Mouse (Mus musculus): ENCODE measurements around the gene Gm10944.

DNA sequence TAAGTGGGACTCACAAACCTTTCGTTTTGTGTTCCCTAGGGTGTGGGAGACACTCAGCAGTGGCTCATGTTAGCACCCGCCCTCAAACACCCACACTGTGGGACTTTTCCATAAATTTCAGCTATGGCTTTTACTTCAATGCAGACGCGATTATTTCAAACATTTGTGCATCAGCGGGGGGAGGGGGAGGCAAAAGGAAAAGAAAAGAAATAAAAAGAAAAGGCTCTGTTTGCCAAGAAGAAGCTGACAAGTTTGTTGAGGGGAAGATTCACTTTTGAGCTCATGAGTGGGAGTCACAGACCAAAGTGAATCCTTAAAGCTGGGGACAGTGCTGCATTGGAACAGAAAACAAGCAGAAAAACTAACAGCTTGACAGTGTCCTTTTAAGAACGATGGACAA lies 16.3 kb downstream of the Gm10944 start:
- TF ChIP-seq CTCF (IDR thresholded peaks at IDR 0.05; ENCODE audit: borderline replicate concordance, control insufficient read depth, extremely low read depth, insufficient read depth, low read length, poor library complexity), result no peak
- no peak for TF ChIP-seq POLR2A (IDR thresholded peaks at IDR 0.05; ENCODE audit: control insufficient read depth, extremely low read depth, insufficient read depth, low read length, poor library complexity)

Measured in thymus, adult 2 months (tissue).